Mouse (Mus musculus) layer of hippocampus, postnatal 25 days (tissue): ENCODE measurements around the gene Fam122c. TPM values are rescaled to one million over a fixed set of nuclear protein-coding genes. Genes with fewer than 3 reads are reported as not detected.
A peak's percentile ranks its signal among the peaks of the same experiment; 100 is the strongest.

Source experiments
- DNase-seq, 2 experiments: peaks; one replicate each; pipeline ENCODE4 v3.0.0; 2022; ENCODE audit warnings: mixed read lengths in 2 of 2, low spot score in 1 of 2; ENCODE audit errors: extremely low spot score in 1 of 2
- total RNA-seq, 2 experiments: library from RNA; stranded (reverse); gene quantifications; 2 replicates each; pipeline ENCODE4 v1.2.3; 2021

Fam122c gene
- total RNA-seq, 2 experiments from 2014 or later = not detected

GRCm38 (mm10) chrX:53369534-53370365 is 96.5 kb downstream of the Fam122c start:
- DNase-seq = no peak

- peak; percentile 58 to 64 for DNase-seq
Observed at GRCm38 (mm10) chrX:53370366-53370740, 97.1 kb downstream of the Fam122c start, which contains the start of gene Mospd1. Gene Mospd1, minus strand, starts transcription at chrX:53370502.

Other genes starting within 250 kb of the Fam122c start
- gene Plac1, start 33.3 kb upstream of the Fam122c start, total RNA-seq = not detected
- gene Fam122b, start 3.6 kb upstream of the Fam122c start, total RNA-seq = 1 to 10 TPM; 2.7 to 3.6 TPM
- 10 to 100 TPM; 13.2 to 14.5 TPM for gene Mospd1, start 97.1 kb downstream of the Fam122c start, total RNA-seq
- gene Etd, start 161.5 kb downstream of the Fam122c start, total RNA-seq = not detected